Mouse (Mus musculus) spleen, adult 10 weeks (tissue): Measurements from ENCODE around the gene Rasgrf2. TPM values are rescaled to one million over a fixed set of nuclear protein-coding genes. Genes with fewer than 3 reads are reported as not detected.

ENCODE experiments used
- polyA plus RNA-seq: library from polyadenylated mRNA; stranded (reverse); fragments of 350-450 nt; fragmentation: Illumina TruSeq; extraction: RNeasy Lipid Tissue Mini Kit (QIAGEN cat#74804); gene quantifications from one replicate; pipeline ENCODE4 v1.2.3, GENCODE M21; 2015; ENCODE audit warnings: low replicate concordance; ENCODE audit not compliant: insufficient read depth

The Rasgrf2 gene
- polyA plus RNA-seq: 5.0 TPM

GRCm38 (mm10) chr13:92131384-92132150 lies at the start of gene Rasgrf2:
Gene Rasgrf2, minus strand, starts transcription at chr13:92131656.

GRCm38 (mm10) chr13:91876741-91877349 lies 254.6 kb downstream of the Rasgrf2 start, which contains the start of gene Ckmt2:
Gene Ckmt2, minus strand, starts transcription at chr13:91876885.

Other genes with a start within 250 kb of the Rasgrf2 start
- not detected for gene Gm20379, start 174.3 kb upstream of the Rasgrf2 start, polyA plus RNA-seq
- 5.6 TPM for gene Dhfr, start 223.1 kb upstream of the Rasgrf2 start, polyA plus RNA-seq
- gene Msh3, start 223.3 kb upstream of the Rasgrf2 start, polyA plus RNA-seq: 31.8 TPM